Mouse (Mus musculus) E14TG2a.4 (cell line): Measurements from ENCODE around the gene Hcst.

Source experiments
- CTCF ChIP-seq: conservative IDR thresholded peaks from 2 replicates; pipeline ENCODE4 v1.5.1; 2014; ENCODE audit warnings: low read length
- NANOG ChIP-seq: IDR thresholded peaks from 2 replicates; pipeline ENCODE4 v1.6.1; 2014; ENCODE audit warnings: borderline replicate concordance, low read length, mixed read lengths
- POU5F1 ChIP-seq: IDR thresholded peaks from 2 replicates; pipeline ENCODE4 v1.6.1; 2014; ENCODE audit warnings: low read length, borderline replicate concordance

- TF ChIP-seq CTCF, result no peak
- no peak for TF ChIP-seq NANOG
- TF ChIP-seq POU5F1, result no peak
These were observed 24.0 kb upstream of the Hcst start for GRCm38 (mm10) chr7:30443696-30444095.
